In genomic region chr11:47130432-47130831, GRCm38 (mm10) we compare ENCODE assay signal across 20 mouse cellular contexts.
"Had no signal": no experiment of that assay in that cellular context is flagged by ENCODE, and none has a peak within 500 bp of the region (broad histone marks: within the 10 kb centered on the region; RNA-seq: fewer than 3 reads in every experiment).

No protein-coding gene starts in this region.

- H3K4me2 ChIP-seq: liver, embryonic 15.5 days; lung, embryonic 14.5 days; midbrain, embryonic 12.5 days; neural tube, embryonic 12.5 days; neural tube, embryonic 15.5 days; stomach, embryonic 15.5 days had no signal

- H3K4me1 ChIP-seq: liver, embryonic 15.5 days; midbrain, embryonic 12.5 days; neural tube, embryonic 12.5 days; stomach, embryonic 15.5 days had no signal

- H3K27me3 ChIP-seq: liver, embryonic 15.5 days; midbrain, embryonic 12.5 days; neural tube, embryonic 12.5 days; neural tube, embryonic 15.5 days; stomach, embryonic 15.5 days had no signal

- H3K4me3 ChIP-seq: liver, embryonic 15.5 days; midbrain, embryonic 10.5 days; midbrain, embryonic 12.5 days; myocyte; neural tube, embryonic 12.5 days; neural tube, embryonic 15.5 days; stomach, embryonic 15.5 days had no signal

- H3K27ac ChIP-seq: liver, embryonic 15.5 days; midbrain, embryonic 10.5 days; midbrain, embryonic 12.5 days; neural tube, embryonic 12.5 days; neural tube, embryonic 15.5 days; stomach, embryonic 15.5 days; stomach, postnatal 0 days had no signal

- ATAC-seq: midbrain, embryonic 16.5 days had no signal

- DNase-seq: lung, embryonic 14.5 days; lung, postnatal 4 days; midbrain, embryonic 14.5 days; retina, postnatal 1 day; right cerebral cortex, adult 18-20 months; right cerebral cortex, postnatal 25 days; right cerebral cortex, postnatal 4 days; spleen, adult 18-20 months; thymus, adult 2 months; thymus, postnatal 25 days; thymus, postnatal 4 days had no signal

- H3K36me3 ChIP-seq: liver, embryonic 15.5 days; midbrain, embryonic 10.5 days; midbrain, embryonic 12.5 days; neural tube, embryonic 12.5 days; neural tube, embryonic 15.5 days; stomach, embryonic 15.5 days had no signal

- H3K9me3 ChIP-seq: liver, embryonic 15.5 days; midbrain, embryonic 10.5 days; midbrain, embryonic 12.5 days; neural tube, embryonic 12.5 days; neural tube, embryonic 15.5 days; stomach, embryonic 15.5 days had no signal

- H3K9ac ChIP-seq: liver, embryonic 15.5 days; lung, embryonic 14.5 days; midbrain, embryonic 12.5 days; neural tube, embryonic 12.5 days; neural tube, embryonic 15.5 days; stomach, embryonic 15.5 days had no signal
